Mouse (Mus musculus): Measurements from ENCODE around the gene Gucd1.

GRCm38 (mm10) chr10:75458329-75458728 is 59.4 kb downstream of the Gucd1 start:
- TF ChIP-seq POLR2A (IDR thresholded peaks at IDR 0.05; ENCODE audit: extremely low read depth, insufficient read depth, low read length) (no peak), CTCF (IDR thresholded peaks at IDR 0.05; ENCODE audit: low read depth, low read length) (no peak)

Data from liver, adult 2 months (tissue).